In the genomic region with DNA sequence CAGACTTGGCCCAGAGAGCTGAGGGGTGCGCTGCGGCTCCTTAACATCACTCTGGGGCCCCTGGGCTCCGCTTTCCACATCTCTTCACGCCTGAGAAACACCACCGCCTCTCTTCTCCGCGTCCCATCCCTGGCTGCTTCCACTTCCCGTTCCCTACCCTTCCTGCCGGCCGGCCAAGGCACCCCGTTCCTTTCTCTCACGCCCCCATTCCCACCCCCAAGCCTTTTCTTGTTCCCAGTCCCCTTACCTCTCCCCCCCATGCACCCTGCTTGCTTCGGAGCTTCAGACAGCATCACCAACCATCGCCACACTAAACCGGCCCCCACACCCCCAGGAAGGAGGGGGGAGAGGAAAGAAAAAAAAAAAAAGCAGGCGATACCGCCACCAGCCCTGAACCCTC, we compare ENCODE assay signal across 8 mouse cellular contexts. TPM values are rescaled to one million over a fixed set of nuclear protein-coding genes. Genes with fewer than 3 reads are reported as not detected.
DNase-seq lines count a peak whose midpoint lies in the region; ATAC-seq lines count a peak whose summit lies in the region.

No protein-coding gene starts in this region.

- no peaks in the 10 kb centered on the region for H3K36me3 ChIP-seq in limb, embryonic 13.5 days
- no peaks in the 10 kb centered on the region for H3K36me3 ChIP-seq in splenic B cell, adult 2 months (ENCODE audit: control insufficient read depth, insufficient read depth, low read length, poor library complexity, severe bottlenecking)

- peak overlapping the region; percentile 58 for H3K4me3 ChIP-seq in limb, embryonic 13.5 days

- H3K9ac ChIP-seq in limb, embryonic 13.5 days = peak overlapping the region; percentile 65

- no peaks in the 10 kb centered on the region for H3K9me3 ChIP-seq in limb, embryonic 13.5 days

- 1% methylated on average over 17 of the region's 17 CpGs for WGBS in limb, embryonic 13.5 days

- no peak overlapping the region for H3K27ac ChIP-seq in limb, embryonic 13.5 days

- peaks cover 87% of the 10 kb centered on the region for H3K27me3 ChIP-seq in limb, embryonic 13.5 days
- H3K27me3 ChIP-seq in splenic B cell, adult 2 months (ENCODE audit: control insufficient read depth, insufficient read depth, low read length, poor library complexity, severe bottlenecking) = no peaks in the 10 kb centered on the region

- peak overlapping the region; percentile 85 for H3K4me2 ChIP-seq in limb, embryonic 13.5 days (replicated peaks)

- ATAC-seq in cerebellum, adult (ENCODE audit: insufficient number of reproducible peaks, low FRiP score, low TSS enrichment) = no peak
- no peak for ATAC-seq in limb, embryonic 13.5 days (ENCODE audit: low FRiP score, low read depth)

- peaks cover 31% of the 10 kb centered on the region for H3K4me1 ChIP-seq in limb, embryonic 13.5 days

- DNase-seq in cerebellum, adult 18-20 months = peak; percentile 37 to 43
- peak; percentile 44 for DNase-seq in right cerebral cortex, adult 18-20 months
- DNase-seq in right cerebral cortex, postnatal 4 days = no peak
- peak; percentile 13 for DNase-seq in splenic B cell, adult 2 months (ENCODE audit: low read depth, low spot score)
- no peak for DNase-seq in spleen, adult 12 weeks (ENCODE audit: low spot score)
- DNase-seq in kidney, postnatal 14 days = no peak

RNA-seq across cellular contexts. Expression of a gene that starts 1.2 kb away (rescaled TPM):
- 2.0 and 2.2 TPM in 2 replicates for polyA plus RNA-seq in limb, embryonic 13.5 days (2015; fragmentation: Nextera tagmentation; extraction: Ambion mirVana)

RNA-seq across cellular contexts. Expression of a gene that starts 42.1 kb away (rescaled TPM):
- polyA plus RNA-seq in limb, embryonic 13.5 days (2015; fragmentation: Nextera tagmentation; extraction: Ambion mirVana) = 10.2 and 10.5 TPM in 2 replicates

RNA-seq across cellular contexts. Expression of a gene that starts 42.9 kb away (rescaled TPM):
- polyA plus RNA-seq in limb, embryonic 13.5 days (2015; fragmentation: Nextera tagmentation; extraction: Ambion mirVana) = 2.3 and 2.8 TPM in 2 replicates

RNA-seq across cellular contexts. Expression of a gene that starts 59.3 kb away (rescaled TPM):
- polyA plus RNA-seq in limb, embryonic 13.5 days (2015; fragmentation: Nextera tagmentation; extraction: Ambion mirVana) = 11.9 and 13.0 TPM in 2 replicates

Comparison
In these comparisons a context has a peak if more than half of its experiments do, and no peak if none do; other contexts are left out.
1. DNase-seq: peak in cerebellum, adult 18-20 months (2 of 2), right cerebral cortex, adult 18-20 months (single experiment) and splenic B cell, adult 2 months (single experiment); none in right cerebral cortex, postnatal 4 days (single experiment), spleen, adult 12 weeks (single experiment) and kidney, postnatal 14 days (single experiment).